8 mouse cellular contexts compared by ENCODE assay signal in the genomic region with DNA sequence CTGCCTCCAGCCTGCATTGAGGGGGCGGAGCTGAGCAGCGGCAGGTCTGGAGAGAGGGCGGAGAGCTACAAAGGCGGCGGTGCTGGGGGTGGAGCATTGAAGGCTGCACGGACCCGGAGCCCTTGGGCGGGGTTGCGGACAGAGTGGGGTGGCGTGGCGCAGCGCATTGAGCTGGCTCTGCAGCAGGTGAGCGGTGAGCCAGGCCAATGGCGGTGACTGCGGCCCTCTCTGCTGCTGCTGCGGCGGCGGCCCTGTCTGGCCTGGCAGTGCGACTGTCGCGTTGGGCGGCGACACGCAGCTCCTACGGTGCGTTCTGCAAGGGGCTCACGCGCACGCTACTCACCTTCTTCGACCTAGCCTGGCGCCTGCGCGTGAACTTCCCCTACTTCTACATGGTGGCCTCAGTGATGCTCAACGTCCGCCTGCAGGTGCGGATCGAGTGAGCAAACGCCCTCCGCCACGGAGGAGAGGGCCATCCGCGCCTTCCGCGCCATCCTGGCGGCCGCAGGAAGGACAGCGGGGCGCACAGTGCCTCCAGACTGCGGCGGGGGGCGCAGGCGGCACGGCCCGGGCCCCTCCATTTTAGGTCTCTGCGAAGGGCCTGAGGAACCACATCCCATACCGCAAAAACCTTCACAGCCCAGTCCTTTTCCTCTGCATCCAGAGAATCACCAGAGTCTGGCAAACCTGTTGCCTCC. TPM values are rescaled to one million over a fixed set of nuclear protein-coding genes. Genes with fewer than 3 reads are reported as not detected.
DNase-seq lines count a peak whose midpoint lies in the region; ATAC-seq and TF ChIP-seq lines count a peak whose summit lies in the region.
"Not testable (repeated sequence)": the region's sequence is repeated elsewhere in the genome, so short reads cannot be mapped to it uniquely, and the experiment has no call there.

A gene (plus strand): TSS at position 156 of the 698 bp plus-strand sequence.

- H3K27ac ChIP-seq in hindbrain, embryonic 15.5 days (replicated peaks): peak within 1 kb of the TSS; percentile 81
- H3K27ac ChIP-seq in lung, embryonic 14.5 days (ENCODE audit: low read depth): not testable (repeated sequence)

- not testable (repeated sequence) for H3K4me1 ChIP-seq in hindbrain, embryonic 15.5 days (replicated peaks); lung, embryonic 14.5 days (ENCODE audit: insufficient read depth)

- not testable (repeated sequence) for TF ChIP-seq CTCF in lung, embryonic 14.5 days (IDR thresholded peaks at IDR 0.05; ENCODE audit: low read depth)

- DNase-seq in Muller cell, postnatal 12 days (ENCODE audit: inconsistent ontology term): peak; percentile 26
- DNase-seq in cerebellum, adult 9-10 months: peak; percentile 73
- peak; percentile 25 for DNase-seq in layer of hippocampus, adult 9-11 months
- peak; percentile 67 for DNase-seq in lung, embryonic 14.5 days
- peak; percentile 67 for DNase-seq in ovary, adult 18-20 months (ENCODE audit: low spot score)
- peak; percentile 2 for DNase-seq in thymus, postnatal 0 days (ENCODE audit: low spot score)

- H3K4me2 ChIP-seq in hindbrain, embryonic 15.5 days: peak within 1 kb of the TSS; percentile 53
- H3K4me2 ChIP-seq in lung, embryonic 14.5 days: peak within 1 kb of the TSS; percentile 63

- ATAC-seq in frontal cortex, adult (ENCODE audit: low TSS enrichment): peak; percentile 90
- ATAC-seq in hindbrain, embryonic 15.5 days (ENCODE audit: low FRiP score, low read depth): peak; percentile 93
- peak; percentile 95 for ATAC-seq in lung, embryonic 14.5 days (ENCODE audit: insufficient read depth)

- WGBS in hindbrain, embryonic 15.5 days: 18% methylated on average over 48 of the region's 56 CpGs
- 8% methylated on average over 43 of the region's 56 CpGs for WGBS in lung, embryonic 14.5 days

- H3K9me3 ChIP-seq in hindbrain, embryonic 15.5 days; lung, embryonic 14.5 days (ENCODE audit: low read depth, low read length): not testable (repeated sequence)

- not testable (repeated sequence) for H3K27me3 ChIP-seq in hindbrain, embryonic 15.5 days; lung, embryonic 14.5 days (ENCODE audit: insufficient read depth, low read length)

- not testable (repeated sequence) for H3K36me3 ChIP-seq in hindbrain, embryonic 15.5 days; lung, embryonic 14.5 days (ENCODE audit: insufficient read depth)

- peak within 1 kb of the TSS; percentile 53 for H3K9ac ChIP-seq in hindbrain, embryonic 15.5 days
- peak within 1 kb of the TSS; percentile 38 for H3K9ac ChIP-seq in lung, embryonic 14.5 days

- H3K4me3 ChIP-seq in hindbrain, embryonic 15.5 days: peak within 1 kb of the TSS; percentile 51
- H3K4me3 ChIP-seq in lung, embryonic 14.5 days (ENCODE audit: low read depth, low read length): peak within 1 kb of the TSS; percentile 44

RNA-seq across cellular contexts. Expression of the gene that starts here (rescaled TPM):
- polyA plus RNA-seq in hindbrain, embryonic 15.5 days (2015; fragmentation: Nextera tagmentation; extraction: Ambion mirVana): 46.7 and 47.1 TPM in 2 replicates
- 6.2 and 6.4 TPM in 2 replicates for polyA plus RNA-seq in lung, embryonic 14.5 days (2014; fragmentation: Nextera tagmentation; extraction: Ambion mirVana)
- 1.0 and 1.4 TPM in 2 replicates for polyA plus RNA-seq in thymus, postnatal 0 days (2015; fragmentation: Nextera tagmentation; extraction: Ambion mirVana)

Comparison
In these comparisons a context has a peak if more than half of its experiments do, and no peak if none do; other contexts are left out.
1. DNase-seq: peak in every context shown above with its lines; median percentile 73 in cerebellum, adult 9-10 months; 67 in lung, embryonic 14.5 days; 67 in ovary, adult 18-20 months; 26 in Muller cell, postnatal 12 days; 25 in layer of hippocampus, adult 9-11 months; 2 in thymus, postnatal 0 days.